Mouse (Mus musculus): Measurements from ENCODE around the gene Ciart. TPM values are rescaled to one million over a fixed set of nuclear protein-coding genes. Genes with fewer than 3 reads are reported as not detected.

The Ciart gene
- polyA plus RNA-seq, 1 experiment = 4.4 TPM

- H3K79me2 ChIP-seq (ENCODE audit: control insufficient read depth, insufficient read depth) = peaks cover 8% of the 10 kb centered on the region
- no peaks in the 10 kb centered on the region for H3K36me3 ChIP-seq (ENCODE audit: control insufficient read depth, insufficient read depth)
- no peaks in the 10 kb centered on the region for H3K27me3 ChIP-seq (ENCODE audit: control insufficient read depth, insufficient read depth, insufficient read length)
- no peak overlapping the region for H3ac ChIP-seq (ENCODE audit: control insufficient read depth, insufficient read length, low read depth)
- H3K79me3 ChIP-seq (ENCODE audit: low read depth) = peaks cover 6% of the 10 kb centered on the region
- TF ChIP-seq FOSL1 (IDR thresholded peaks at IDR 0.05; ENCODE audit: insufficient read depth, low read length, poor library complexity, severe bottlenecking) (no peak), MYOG (IDR thresholded peaks at IDR 0.05; ENCODE audit: control insufficient read depth, extremely low read depth, insufficient read length) (no peak), USF1 (IDR thresholded peaks at IDR 0.05; ENCODE audit: low read depth) (no peak), CEBPB (IDR thresholded peaks at IDR 0.05; ENCODE audit: low read depth) (no peak), CTCF (IDR thresholded peaks at IDR 0.05; ENCODE audit: control insufficient read depth, insufficient read depth, insufficient read length) (no peak), MYOD1 (IDR thresholded peaks at IDR 0.05; ENCODE audit: control insufficient read depth, insufficient read length, low read depth) (no peak), MAX (IDR thresholded peaks at IDR 0.05) (no peak)
- no peak overlapping the region for H3K4me3 ChIP-seq (ENCODE audit: insufficient read depth, poor library complexity, severe bottlenecking)
Observed at GRCm38 (mm10) chr3:95889664-95890063, 7.6 kb upstream of the Ciart start.

- no peak overlapping the region for H3ac ChIP-seq (ENCODE audit: control insufficient read depth, insufficient read length, low read depth)
- TF ChIP-seq FOSL1 (IDR thresholded peaks at IDR 0.05; ENCODE audit: insufficient read depth, low read length, poor library complexity, severe bottlenecking) (no peak), CTCF (IDR thresholded peaks at IDR 0.05; ENCODE audit: control insufficient read depth, insufficient read depth, insufficient read length) (no peak), MYOG (IDR thresholded peaks at IDR 0.05; ENCODE audit: control insufficient read depth, extremely low read depth, insufficient read length) (no peak), MYOD1 (IDR thresholded peaks at IDR 0.05; ENCODE audit: control insufficient read depth, insufficient read length, low read depth) (no peak), USF1 (IDR thresholded peaks at IDR 0.05; ENCODE audit: low read depth) (no peak), MAX (IDR thresholded peaks at IDR 0.05) (no peak)
- H3K36me3 ChIP-seq (ENCODE audit: control insufficient read depth, insufficient read depth) = no peaks in the 10 kb centered on the region
- H3K4me3 ChIP-seq (ENCODE audit: insufficient read depth, poor library complexity, severe bottlenecking) = no peak overlapping the region
- H3K79me2 ChIP-seq (ENCODE audit: control insufficient read depth, insufficient read depth) = no peaks in the 10 kb centered on the region
- H3K79me3 ChIP-seq (ENCODE audit: low read depth) = no peaks in the 10 kb centered on the region
- no peaks in the 10 kb centered on the region for H3K27me3 ChIP-seq (ENCODE audit: control insufficient read depth, insufficient read depth, insufficient read length)
Observed at GRCm38 (mm10) chr3:95887596-95887995, 5.5 kb upstream of the Ciart start.

- Histone ChIP-seq H3K36me3 (ENCODE audit: control insufficient read depth, insufficient read depth) (no peaks in the 10 kb centered on the region), H3K4me3 (ENCODE audit: insufficient read depth, poor library complexity, severe bottlenecking) (no peak overlapping the region), H3K27me3 (ENCODE audit: control insufficient read depth, insufficient read depth, insufficient read length) (no peaks in the 10 kb centered on the region), H3ac (ENCODE audit: control insufficient read depth, insufficient read length, low read depth) (no peak overlapping the region), H3K79me3 (ENCODE audit: low read depth) (no peaks in the 10 kb centered on the region), H3K79me2 (ENCODE audit: control insufficient read depth, insufficient read depth) (no peaks in the 10 kb centered on the region)
- TF ChIP-seq MYOG (IDR thresholded peaks at IDR 0.05; ENCODE audit: control insufficient read depth, extremely low read depth, insufficient read length) = no peak
- TF ChIP-seq CEBPB (IDR thresholded peaks at IDR 0.05; ENCODE audit: low read depth) = no peak
- TF ChIP-seq FOSL1 (IDR thresholded peaks at IDR 0.05; ENCODE audit: insufficient read depth, low read length, poor library complexity, severe bottlenecking) = no peak
- no peak for TF ChIP-seq USF1 (IDR thresholded peaks at IDR 0.05; ENCODE audit: low read depth)
- no peak for TF ChIP-seq MYOD1 (IDR thresholded peaks at IDR 0.05; ENCODE audit: control insufficient read depth, insufficient read length, low read depth)
- no peak for TF ChIP-seq MAX (IDR thresholded peaks at IDR 0.05)
- TF ChIP-seq CTCF (IDR thresholded peaks at IDR 0.05; ENCODE audit: control insufficient read depth, insufficient read depth, insufficient read length) = no peak
Observed at GRCm38 (mm10) chr3:95884400-95884799, 2.3 kb upstream of the Ciart start.

GRCm38 (mm10) chr3:95882816-95883425 lies 870 bp upstream of the Ciart start:
- H3ac ChIP-seq (ENCODE audit: control insufficient read depth, insufficient read length, low read depth) = peak overlapping the region; percentile 82
- no peaks in the 10 kb centered on the region for H3K79me2 ChIP-seq (ENCODE audit: control insufficient read depth, insufficient read depth)
- peak overlapping the region; percentile 41 for H3K4me3 ChIP-seq (ENCODE audit: insufficient read depth, poor library complexity, severe bottlenecking)
- H3K79me3 ChIP-seq (ENCODE audit: low read depth) = no peaks in the 10 kb centered on the region
- H3K27me3 ChIP-seq (ENCODE audit: control insufficient read depth, insufficient read depth, insufficient read length) = no peaks in the 10 kb centered on the region
- TF ChIP-seq FOSL1 (IDR thresholded peaks at IDR 0.05; ENCODE audit: insufficient read depth, low read length, poor library complexity, severe bottlenecking) = no peak
- TF ChIP-seq CTCF (IDR thresholded peaks at IDR 0.05; ENCODE audit: control insufficient read depth, insufficient read depth, insufficient read length) = peak; percentile 28
- no peaks in the 10 kb centered on the region for H3K36me3 ChIP-seq (ENCODE audit: control insufficient read depth, insufficient read depth)

- H3K4me3 ChIP-seq (ENCODE audit: insufficient read depth, poor library complexity, severe bottlenecking) = no peak overlapping the region
- no peak overlapping the region for H3ac ChIP-seq (ENCODE audit: control insufficient read depth, insufficient read length, low read depth)
- no peak for TF ChIP-seq CTCF (IDR thresholded peaks at IDR 0.05; ENCODE audit: control insufficient read depth, insufficient read depth, insufficient read length)
- no peak for TF ChIP-seq MAX (IDR thresholded peaks at IDR 0.05)
- no peak for TF ChIP-seq MYOD1 (IDR thresholded peaks at IDR 0.05; ENCODE audit: control insufficient read depth, insufficient read length, low read depth)
- no peak for TF ChIP-seq MYOG (IDR thresholded peaks at IDR 0.05; ENCODE audit: control insufficient read depth, extremely low read depth, insufficient read length)
- no peak for TF ChIP-seq FOSL1 (IDR thresholded peaks at IDR 0.05; ENCODE audit: insufficient read depth, low read length, poor library complexity, severe bottlenecking)
- no peaks in the 10 kb centered on the region for H3K27me3 ChIP-seq (ENCODE audit: control insufficient read depth, insufficient read depth, insufficient read length)
- H3K79me2 ChIP-seq (ENCODE audit: control insufficient read depth, insufficient read depth) = no peaks in the 10 kb centered on the region
- no peaks in the 10 kb centered on the region for H3K79me3 ChIP-seq (ENCODE audit: low read depth)
- H3K36me3 ChIP-seq (ENCODE audit: control insufficient read depth, insufficient read depth) = no peaks in the 10 kb centered on the region
Observed at GRCm38 (mm10) chr3:95879063-95879462, 3.0 kb downstream of the Ciart start.

GRCm38 (mm10) chr3:95872048-95872447 lies 10.0 kb downstream of the Ciart start:
- Histone ChIP-seq H3K27me3 (ENCODE audit: control insufficient read depth, insufficient read depth, insufficient read length) (no peaks in the 10 kb centered on the region), H3K36me3 (ENCODE audit: control insufficient read depth, insufficient read depth) (peaks cover 9% of the 10 kb centered on the region), H3K79me2 (ENCODE audit: control insufficient read depth, insufficient read depth) (peaks cover 63% of the 10 kb centered on the region), H3ac (ENCODE audit: control insufficient read depth, insufficient read length, low read depth) (peak overlapping the region; percentile 9), H3K79me3 (ENCODE audit: low read depth) (peaks cover 13% of the 10 kb centered on the region), H3K4me3 (ENCODE audit: insufficient read depth, poor library complexity, severe bottlenecking) (peak overlapping the region; percentile 70)
- no peak for TF ChIP-seq FOSL1 (IDR thresholded peaks at IDR 0.05; ENCODE audit: insufficient read depth, low read length, poor library complexity, severe bottlenecking)
- TF ChIP-seq MYOG (IDR thresholded peaks at IDR 0.05; ENCODE audit: control insufficient read depth, extremely low read depth, insufficient read length) = no peak
- TF ChIP-seq CTCF (IDR thresholded peaks at IDR 0.05; ENCODE audit: control insufficient read depth, insufficient read depth, insufficient read length) = no peak
- no peak for TF ChIP-seq CEBPB (IDR thresholded peaks at IDR 0.05; ENCODE audit: low read depth)
- no peak for TF ChIP-seq USF1 (IDR thresholded peaks at IDR 0.05; ENCODE audit: low read depth)
- no peak for TF ChIP-seq MYOD1 (IDR thresholded peaks at IDR 0.05; ENCODE audit: control insufficient read depth, insufficient read length, low read depth)
- no peak for TF ChIP-seq MAX (IDR thresholded peaks at IDR 0.05)
